Mouse (Mus musculus): ENCODE measurements at regions not wholly inside any gene's neighbourhood (a gene's known extent, or its start where the extent isn't known, plus 50 kb on each side); places are given as distances from the start of the nearest gene placed in this dataset.

- no peak for ATAC-seq
- H3K4me1 ChIP-seq (ENCODE audit: control insufficient read depth, insufficient read depth, low read length): no peaks in the 10 kb centered on the region
- no peaks in the 10 kb centered on the region for H3K36me3 ChIP-seq (ENCODE audit: control insufficient read depth, insufficient read depth, low read length)
- WGBS: 91% methylated on average over 2 of the region's 2 CpGs
- no peak overlapping the region for H3K4me2 ChIP-seq (ENCODE audit: low read length)
- no peak overlapping the region for H3K27ac ChIP-seq (ENCODE audit: low read depth, low read length)
- no peak overlapping the region for H3K4me3 ChIP-seq (ENCODE audit: low read depth, low read length)
- no peaks in the 10 kb centered on the region for H3K27me3 ChIP-seq (replicated peaks; ENCODE audit: control insufficient read depth, insufficient read depth, low read length)
- no peak overlapping the region for H3K9ac ChIP-seq (ENCODE audit: low read length)
- no peak for DNase-seq (ENCODE audit: low spot score)
- H3K9me3 ChIP-seq (replicated peaks; ENCODE audit: control insufficient read depth, low read length): 0 out of 2 replicates have a peak, but pooled peaks cover 3% of the 10 kb centered on the region
Measured at GRCm38 (mm10) chr11:71400351-71400750, 169.8 kb upstream of the Nlrp1b start.

- Histone ChIP-seq H3K36me3 (ENCODE audit: control insufficient read depth, insufficient read depth, low read length) (no peaks in the 10 kb centered on the region), H3K9ac (ENCODE audit: low read length) (no peak overlapping the region), H3K4me3 (ENCODE audit: low read depth, low read length) (no peak overlapping the region), H3K9me3 (replicated peaks; ENCODE audit: control insufficient read depth, low read length) (0 out of 2 replicates have a peak, but pooled peaks cover 3% of the 10 kb centered on the region), H3K4me1 (ENCODE audit: control insufficient read depth, insufficient read depth, low read length) (no peaks in the 10 kb centered on the region), H3K27me3 (replicated peaks; ENCODE audit: control insufficient read depth, insufficient read depth, low read length) (no peaks in the 10 kb centered on the region), H3K27ac (ENCODE audit: low read depth, low read length) (no peak overlapping the region), H3K4me2 (ENCODE audit: low read length) (no peak overlapping the region)
- ATAC-seq (no peak), DNase-seq (ENCODE audit: low spot score) (no peak)
- 98% methylated on average over 2 of the region's 2 CpGs for WGBS
Measured at GRCm38 (mm10) chr11:71401411-71402276, 171.1 kb upstream of the Nlrp1b start.

GRCm38 (mm10) chr11:71404361-71404760 is 173.8 kb upstream of the Nlrp1b start:
- no peaks in the 10 kb centered on the region for H3K36me3 ChIP-seq (ENCODE audit: control insufficient read depth, insufficient read depth, low read length)
- H3K4me2 ChIP-seq (ENCODE audit: low read length): no peak overlapping the region
- DNase-seq (ENCODE audit: low spot score) (no peak), ATAC-seq (no peak)
- 88% methylated on average over 3 of the region's 3 CpGs for WGBS
- no peak overlapping the region for H3K9ac ChIP-seq (ENCODE audit: low read length)
- H3K27ac ChIP-seq (ENCODE audit: low read depth, low read length): no peak overlapping the region
- no peak overlapping the region for H3K4me3 ChIP-seq (ENCODE audit: low read depth, low read length)
- H3K9me3 ChIP-seq (replicated peaks; ENCODE audit: control insufficient read depth, low read length): no peaks in the 10 kb centered on the region
- H3K27me3 ChIP-seq (replicated peaks; ENCODE audit: control insufficient read depth, insufficient read depth, low read length): no peaks in the 10 kb centered on the region
- H3K4me1 ChIP-seq (ENCODE audit: control insufficient read depth, insufficient read depth, low read length): no peaks in the 10 kb centered on the region

- ATAC-seq (no peak), DNase-seq (ENCODE audit: low spot score) (no peak)
- no peaks in the 10 kb centered on the region for H3K36me3 ChIP-seq (ENCODE audit: control insufficient read depth, insufficient read depth, low read length)
- H3K27me3 ChIP-seq (replicated peaks; ENCODE audit: control insufficient read depth, insufficient read depth, low read length): no peaks in the 10 kb centered on the region
- no peaks in the 10 kb centered on the region for H3K9me3 ChIP-seq (replicated peaks; ENCODE audit: control insufficient read depth, low read length)
- no peaks in the 10 kb centered on the region for H3K4me1 ChIP-seq (ENCODE audit: control insufficient read depth, insufficient read depth, low read length)
- no peak overlapping the region for H3K27ac ChIP-seq (ENCODE audit: low read depth, low read length)
- H3K4me3 ChIP-seq (ENCODE audit: low read depth, low read length): no peak overlapping the region
- no peak overlapping the region for H3K4me2 ChIP-seq (ENCODE audit: low read length)
- H3K9ac ChIP-seq (ENCODE audit: low read length): no peak overlapping the region
- 64% methylated on average over 6 of the region's 6 CpGs for WGBS
Measured at GRCm38 (mm10) chr11:71407043-71407442, 176.5 kb upstream of the Nlrp1b start.

- 85% methylated on average over 6 of the region's 6 CpGs for WGBS
- DNase-seq (ENCODE audit: low spot score): no peak
Measured at GRCm38 (mm10) chr11:71409211-71409765, 178.8 kb upstream of the Nlrp1b start.

GRCm38 (mm10) chr11:71410582-71410981 is 180.0 kb upstream of the Nlrp1b start:
- Histone ChIP-seq H3K27ac (ENCODE audit: low read depth, low read length) (no peak overlapping the region), H3K9ac (ENCODE audit: low read length) (no peak overlapping the region), H3K9me3 (replicated peaks; ENCODE audit: control insufficient read depth, low read length) (no peaks in the 10 kb centered on the region), H3K36me3 (ENCODE audit: control insufficient read depth, insufficient read depth, low read length) (no peaks in the 10 kb centered on the region), H3K4me3 (ENCODE audit: low read depth, low read length) (no peak overlapping the region), H3K4me1 (ENCODE audit: control insufficient read depth, insufficient read depth, low read length) (peaks cover 15% of the 10 kb centered on the region), H3K27me3 (replicated peaks; ENCODE audit: control insufficient read depth, insufficient read depth, low read length) (no peaks in the 10 kb centered on the region), H3K4me2 (ENCODE audit: low read length) (no peak overlapping the region)
- ATAC-seq (no peak), DNase-seq (ENCODE audit: low spot score) (no peak)
- 86% methylated on average over 3 of the region's 3 CpGs for WGBS

More at GRCm38 (mm10) chr11:71409211-71409765, 178.8 kb upstream of the Nlrp1b start:
- H3K27me3 ChIP-seq (replicated peaks; ENCODE audit: control insufficient read depth, insufficient read depth, low read length): no peaks in the 10 kb centered on the region
- H3K36me3 ChIP-seq (ENCODE audit: control insufficient read depth, insufficient read depth, low read length): no peaks in the 10 kb centered on the region
- no peaks in the 10 kb centered on the region for H3K9me3 ChIP-seq (replicated peaks; ENCODE audit: control insufficient read depth, low read length)
- H3K9ac ChIP-seq (ENCODE audit: low read length): no peak overlapping the region
- no peak for ATAC-seq
- no peak overlapping the region for H3K4me3 ChIP-seq (ENCODE audit: low read depth, low read length)
- H3K4me2 ChIP-seq (ENCODE audit: low read length): no peak overlapping the region
- H3K27ac ChIP-seq (ENCODE audit: low read depth, low read length): no peak overlapping the region
- peaks cover 3% of the 10 kb centered on the region; the same call in 1 of the 2 replicates for H3K4me1 ChIP-seq (ENCODE audit: control insufficient read depth, insufficient read depth, low read length)

GRCm38 (mm10) chr11:71411958-71412357 is 181.4 kb upstream of the Nlrp1b start:
- no peaks in the 10 kb centered on the region for H3K27me3 ChIP-seq (replicated peaks; ENCODE audit: control insufficient read depth, insufficient read depth, low read length)
- H3K9me3 ChIP-seq (replicated peaks; ENCODE audit: control insufficient read depth, low read length): no peaks in the 10 kb centered on the region
- 95% methylated on average over 1 of the region's 1 CpGs for WGBS
- no peak overlapping the region for H3K4me2 ChIP-seq (ENCODE audit: low read length)
- ATAC-seq (no peak), DNase-seq (ENCODE audit: low spot score) (no peak)
- peaks cover 18% of the 10 kb centered on the region for H3K4me1 ChIP-seq (ENCODE audit: control insufficient read depth, insufficient read depth, low read length)
- H3K9ac ChIP-seq (ENCODE audit: low read length): no peak overlapping the region
- no peaks in the 10 kb centered on the region for H3K36me3 ChIP-seq (ENCODE audit: control insufficient read depth, insufficient read depth, low read length)
- H3K4me3 ChIP-seq (ENCODE audit: low read depth, low read length): no peak overlapping the region
- H3K27ac ChIP-seq (ENCODE audit: low read depth, low read length): no peak overlapping the region

- Histone ChIP-seq H3K4me2 (ENCODE audit: low read length) (no peak overlapping the region), H3K4me3 (ENCODE audit: low read depth, low read length) (no peak overlapping the region), H3K9ac (ENCODE audit: low read length) (no peak overlapping the region), H3K27ac (ENCODE audit: low read depth, low read length) (peak overlapping the region; percentile 58; the same call in 1 of the 2 replicates), H3K4me1 (ENCODE audit: control insufficient read depth, insufficient read depth, low read length) (peaks cover 18% of the 10 kb centered on the region), H3K9me3 (replicated peaks; ENCODE audit: control insufficient read depth, low read length) (no peaks in the 10 kb centered on the region), H3K36me3 (ENCODE audit: control insufficient read depth, insufficient read depth, low read length) (no peaks in the 10 kb centered on the region), H3K27me3 (replicated peaks; ENCODE audit: control insufficient read depth, insufficient read depth, low read length) (no peaks in the 10 kb centered on the region)
- ATAC-seq (peak; percentile 92), DNase-seq (ENCODE audit: low spot score) (peak; percentile 90)
- WGBS: 12% methylated on average over 9 of the region's 9 CpGs
Measured at GRCm38 (mm10) chr11:71414403-71415140, 184.0 kb upstream of the Nlrp1b start.

Data from forebrain, embryonic 14.5 days (tissue).